Mouse (Mus musculus) gastrocnemius, postnatal 36 days (tissue): ENCODE measurements around the gene 2210418O10Rik. TPM values are rescaled to one million over a fixed set of nuclear protein-coding genes. Genes with fewer than 3 reads are reported as not detected.
"Not testable (repeated sequence)": the region's sequence is repeated elsewhere in the genome, so short reads cannot be mapped to it uniquely, and the experiment has no call there.

Experiments
- DNase-seq, 2 experiments: peaks; one replicate each; pipeline ENCODE4 v3.0.0; 2022
- intact Hi-C: fragments of 180-260 bp; cut with DNase I; formaldehyde crosslinking; loops from one replicate; pipeline ENCODE4 v1.15.1; 2025
- long read RNA-seq, 2 experiments: library from polyadenylated mRNA; stranded (forward); transcript quantifications; one replicate each; pipeline ENCODE4 v2.0.0; 2021
- total RNA-seq, 2 experiments: library from RNA; stranded (reverse); gene quantifications; 2 replicates each; pipeline ENCODE4 v1.2.3; 2021

The 2210418O10Rik gene
- 1 to 10 TPM; 1.4 to 2.2 TPM for total RNA-seq
- long read RNA-seq, experiment 1, partial matches to known transcripts = 1 of 3 reads
- long read RNA-seq, experiment 1, other reads (novel, unspliced or antisense) = 1 of 3 reads
- long read RNA-seq, experiment 2, partial matches to known transcripts = 1 of 1 reads
- long read RNA-seq, experiment 2, other reads (novel, unspliced or antisense) = 0 of 1 reads

DNA sequence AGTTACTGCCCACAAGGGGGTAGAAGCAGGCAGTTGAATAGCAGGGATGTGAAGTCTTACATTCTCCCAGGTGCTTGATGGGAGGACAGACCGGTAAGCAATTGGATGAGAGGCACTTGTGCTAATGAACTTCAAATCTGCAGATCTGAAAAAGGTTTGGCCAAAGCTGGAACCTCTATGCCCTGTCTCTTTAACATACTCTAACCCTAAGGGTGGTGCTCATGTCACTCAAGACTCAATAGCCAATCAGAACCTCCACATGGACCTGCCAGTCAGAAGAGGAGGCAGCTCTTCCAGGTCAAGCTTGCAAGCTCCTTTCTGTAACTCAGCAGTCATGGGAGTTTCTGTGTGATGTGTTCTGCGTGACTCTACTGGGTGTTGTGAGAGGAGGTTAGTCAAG, at the start of gene 2210418O10Rik:
TSS of gene 2210418O10Rik (plus strand) at position 301 of the 400 bp plus-strand sequence.
- DNase-seq, intact Hi-C loops: not testable (repeated sequence)

DNA sequence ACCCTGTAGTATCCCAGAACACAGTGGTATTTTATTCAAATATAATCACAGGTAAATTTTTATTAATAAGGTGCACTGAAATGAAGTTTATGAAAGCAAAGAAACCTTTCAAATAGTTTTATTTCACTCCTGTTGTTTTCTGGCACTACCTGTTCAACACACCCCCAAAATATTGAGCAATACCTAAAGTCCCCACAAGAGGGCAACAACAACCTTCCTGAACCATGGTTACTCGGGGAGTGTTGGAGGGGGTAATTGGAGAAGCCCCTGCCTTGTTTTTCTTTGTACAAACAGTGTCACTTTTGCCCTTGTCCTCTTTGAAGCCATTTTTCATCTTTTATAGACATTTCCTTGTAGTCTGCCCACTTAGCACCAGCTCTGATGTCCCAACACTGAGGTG, 22.1 kb downstream of the 2210418O10Rik start:
- intact Hi-C loops, DNase-seq: not testable (repeated sequence)

Other genes starting within 250 kb of the 2210418O10Rik start
- gene Gm2004, start 76.7 kb upstream of the 2210418O10Rik start, total RNA-seq = 1 to 10 TPM; 3.8 to 4.7 TPM
- gene Gm11009, start 92.9 kb downstream of the 2210418O10Rik start, total RNA-seq = not detected
- gene Gm14435, start 197.0 kb downstream of the 2210418O10Rik start, total RNA-seq = 1 to 10 TPM; 6.8 to 8.8 TPM